In the genomic region with DNA sequence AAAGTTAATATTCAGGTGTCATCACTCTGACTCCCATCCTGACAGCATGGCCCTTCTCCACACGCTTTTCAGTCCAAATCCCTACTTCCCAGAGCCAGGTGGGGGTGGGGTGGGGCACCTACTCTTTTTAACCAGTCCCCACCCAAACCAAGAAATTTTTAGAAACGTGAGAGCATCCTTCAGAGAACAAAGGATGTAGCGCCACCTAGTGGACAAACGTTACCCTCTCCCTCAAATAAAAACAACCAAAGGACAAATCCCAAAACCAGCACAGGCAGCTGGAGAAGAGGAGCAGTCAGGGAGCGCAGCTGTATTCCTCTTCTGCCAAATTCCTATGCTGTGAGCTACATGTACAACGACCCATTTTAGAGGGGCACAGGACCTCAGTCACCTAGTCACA, we compare ENCODE assay signal across 7 mouse cellular contexts.
DNase-seq lines count a peak whose midpoint lies in the region; ATAC-seq and TF ChIP-seq lines count a peak whose summit lies in the region.

No protein-coding gene starts in this region.

- no peaks in the 10 kb centered on the region for H3K36me3 ChIP-seq in G1E (replicated peaks)
- no peaks in the 10 kb centered on the region for H3K36me3 ChIP-seq in embryonic facial prominence, embryonic 15.5 days
- no peaks in the 10 kb centered on the region for H3K36me3 ChIP-seq in small intestine, adult 2 months (ENCODE audit: control insufficient read depth, insufficient read depth, low read length)

- no peak overlapping the region for H3K27ac ChIP-seq in bone marrow macrophage, adult 2 months (ENCODE audit: insufficient read depth, low read depth, low read length)
- H3K27ac ChIP-seq in embryonic facial prominence, embryonic 15.5 days (replicated peaks) = no peak overlapping the region
- H3K27ac ChIP-seq in small intestine, adult 2 months (ENCODE audit: insufficient read depth, low read depth, low read length) = no peak overlapping the region

- H3K4me3 ChIP-seq in G1E (ENCODE audit: low read depth, low read length) = no peak overlapping the region
- H3K4me3 ChIP-seq in bone marrow macrophage, adult 2 months (ENCODE audit: insufficient read depth, low read length) = no peak overlapping the region
- H3K4me3 ChIP-seq in embryonic facial prominence, embryonic 15.5 days (replicated peaks) = no peak overlapping the region
- no peak overlapping the region for H3K4me3 ChIP-seq in small intestine, adult 2 months (ENCODE audit: low read depth, low read length)

- no peaks in the 10 kb centered on the region for H3K4me1 ChIP-seq in G1E (ENCODE audit: insufficient read depth, low read depth, low read length)
- H3K4me1 ChIP-seq in bone marrow macrophage, adult 2 months (ENCODE audit: control insufficient read depth, insufficient read depth, low read length) = no peaks in the 10 kb centered on the region
- H3K4me1 ChIP-seq in embryonic facial prominence, embryonic 15.5 days = 0 out of 2 replicates have a peak, but pooled peaks cover 6% of the 10 kb centered on the region
- peaks cover 2% of the 10 kb centered on the region; the same call in 1 of the 2 replicates for H3K4me1 ChIP-seq in small intestine, adult 2 months (ENCODE audit: control insufficient read depth, insufficient read depth, insufficient read length, low read length)

- ATAC-seq in G1E (ENCODE audit: extremely low read depth, insufficient number of reproducible peaks, low FRiP score, poor library complexity, severe bottlenecking) = no peak
- 0 out of 2 replicates have a peak, but pooled peaks have one; percentile 15 for ATAC-seq in embryonic facial prominence, embryonic 15.5 days (ENCODE audit: insufficient number of reproducible peaks, low FRiP score, low TSS enrichment, low read depth)
- peak; percentile 69 for ATAC-seq in megakaryocyte progenitor cell, adult 5-6 weeks (replicated peaks; ENCODE audit: poor library complexity)

- DNase-seq in G1E (ENCODE audit: low spot score) = no peak
- DNase-seq in heart, postnatal 4 days = peak; percentile 63
- peak; percentile 65 to 72 for DNase-seq in layer of hippocampus, postnatal 10 days (ENCODE audit: low spot score in 2 of 2)

- peaks cover 11% of the 10 kb centered on the region for H3K9me3 ChIP-seq in G1E (replicated peaks)
- no peaks in the 10 kb centered on the region for H3K9me3 ChIP-seq in embryonic facial prominence, embryonic 15.5 days (replicated peaks)

- no peaks in the 10 kb centered on the region for H3K27me3 ChIP-seq in G1E (ENCODE audit: insufficient read depth, low read length)
- no peaks in the 10 kb centered on the region for H3K27me3 ChIP-seq in embryonic facial prominence, embryonic 15.5 days
- H3K27me3 ChIP-seq in small intestine, adult 2 months (ENCODE audit: control insufficient read depth, insufficient read depth, low read length) = no peaks in the 10 kb centered on the region

- no peak overlapping the region for H3K4me2 ChIP-seq in embryonic facial prominence, embryonic 15.5 days (replicated peaks)

- TF ChIP-seq POLR2A in bone marrow macrophage, adult 2 months (IDR thresholded peaks at IDR 0.05; ENCODE audit: borderline replicate concordance, low read depth, low read length) = no peak
- TF ChIP-seq POLR2A in small intestine, adult 2 months (IDR thresholded peaks at IDR 0.05; ENCODE audit: low read depth, low read length) = no peak

- H3K9ac ChIP-seq in embryonic facial prominence, embryonic 15.5 days = no peak overlapping the region

- TF ChIP-seq CTCF in G1E (IDR thresholded peaks at IDR 0.05; ENCODE audit: low read depth, low read length) = 0 out of 2 replicates have a peak, but pooled peaks have one; percentile 22
- peak; percentile 64; the same call in 1 of the 2 replicates for TF ChIP-seq CTCF in bone marrow macrophage, adult 2 months (IDR thresholded peaks at IDR 0.05; ENCODE audit: low read depth, low read length)
- TF ChIP-seq CTCF in small intestine, adult 2 months (IDR thresholded peaks at IDR 0.05; ENCODE audit: extremely low read depth, insufficient read length, insufficient replicate concordance, low read depth, low read length) = peak; percentile 69; the same call in 1 of the 2 replicates

- WGBS in embryonic facial prominence, embryonic 15.5 days = 6% methylated on average over 6 of the region's 6 CpGs
- WGBS in small intestine, adult 2 months = 10% methylated on average over 6 of the region's 6 CpGs
